Mouse (Mus musculus) lung, adult 2 months (tissue): Measurements from ENCODE around the gene Syngr4.

ENCODE experiments used
- CTCF ChIP-seq: fragments of 200-500 bp; IDR thresholded peaks from 2 replicates; pipeline ENCODE4 v1.5.1; 2011; ENCODE audit warnings: mild to moderate bottlenecking, low read length, control low read depth; ENCODE audit not compliant: insufficient read depth
- POLR2A ChIP-seq: fragments of 200-500 bp; IDR thresholded peaks from 2 replicates; pipeline ENCODE4 v1.6.1; 2011; ENCODE audit warnings: low read depth, mild to moderate bottlenecking, control low read depth, low read length, borderline replicate concordance; ENCODE audit errors: extremely low read depth

DNA sequence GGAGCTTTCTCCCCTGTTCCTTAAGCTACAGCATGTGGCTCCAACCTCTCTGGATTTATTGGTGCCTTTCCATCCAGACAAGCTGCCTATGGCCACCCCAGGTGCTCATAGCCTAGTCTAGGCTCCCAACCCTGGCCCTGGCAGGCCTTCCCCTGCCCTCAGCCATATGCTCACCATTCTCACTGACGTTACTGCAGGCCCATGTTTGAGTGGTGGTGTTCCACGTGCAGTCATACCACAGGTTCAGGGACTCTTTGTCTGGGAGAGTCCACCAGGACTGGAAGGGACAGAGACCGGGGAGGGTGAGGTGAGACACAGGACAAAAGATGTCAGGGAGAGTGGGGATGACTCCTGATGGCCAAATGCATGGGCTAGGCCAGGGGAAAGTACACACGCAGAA, 23.2 kb upstream of the Syngr4 start:
- TF ChIP-seq CTCF (no peak), POLR2A (no peak)
